Mouse (Mus musculus) lung, embryonic 14.5 days (tissue): ENCODE measurements around the gene Dapl1. TPM values are rescaled to one million over a fixed set of nuclear protein-coding genes. Genes with fewer than 3 reads are reported as not detected.

Source experiments
- ATAC-seq: fragments of 200-750 bp; cut with Nextera tagmentation; 2 replicates; pipeline ENCODE4 v1.8.0; 2017; ENCODE audit warnings: mild to moderate bottlenecking, moderate TSS enrichment, moderate library complexity; ENCODE audit not compliant: insufficient read depth
- DNase-seq: peaks from one replicate; pipeline ENCODE4 v3.0.0-alpha.2; 2015
- H3K27ac ChIP-seq: fragments of 300-500 bp; sonication (generic); 2 replicates; pipeline ENCODE4 v1.5.1; 2014; ENCODE audit warnings: low read depth, mild to moderate bottlenecking, moderate library complexity
- H3K27me3 ChIP-seq: fragments of 300-500 bp; sonication (generic); 2 replicates; pipeline ENCODE4 v1.6.1; 2014; ENCODE audit warnings: low read length, control low read depth; ENCODE audit not compliant: insufficient read depth
- H3K36me3 ChIP-seq: fragments of 300-500 bp; sonication (generic); 2 replicates; pipeline ENCODE4 v1.6.1; 2014; ENCODE audit warnings: control low read depth; ENCODE audit not compliant: insufficient read depth
- H3K4me1 ChIP-seq: fragments of 300-500 bp; sonication (generic); 2 replicates; pipeline ENCODE4 v1.6.1; 2014; ENCODE audit warnings: antibody characterized with exemption, control low read depth; ENCODE audit not compliant: insufficient read depth
- H3K4me2 ChIP-seq: fragments of 300-500 bp; sonication (generic); 2 replicates; pipeline ENCODE4 v1.6.1; 2014; ENCODE audit warnings: mild to moderate bottlenecking
- H3K4me3 ChIP-seq: fragments of 300-500 bp; sonication (generic); 2 replicates; pipeline ENCODE4 v1.5.1; 2014; ENCODE audit warnings: low read depth, low read length
- H3K9ac ChIP-seq: fragments of 300-500 bp; sonication (generic); 2 replicates; pipeline ENCODE4 v1.6.1; 2014
- H3K9me3 ChIP-seq: fragments of 300-500 bp; sonication (generic); 2 replicates; pipeline ENCODE4 v1.6.1; 2016; ENCODE audit warnings: low read depth, low read length, control low read depth
- CTCF ChIP-seq: IDR thresholded peaks from 2 replicates; pipeline ENCODE4 v1.5.1; 2016; ENCODE audit warnings: antibody characterized with exemption, low read depth
- WGBS: fragments of 180-500 bp; shearing (Covaris S2); extraction: QIAGEN DNeasy Blood & Tissue Kit; methylation state at CpG from one replicate; pipeline ENCODE4 v1.1.7; 2014; 5-methylcytosine and 5-hydroxymethylcytosine counted together
- polyA plus RNA-seq: library from polyadenylated mRNA; unstranded; fragments of >200 nt; fragmentation: Nextera tagmentation; extraction: Ambion mirVana; gene quantifications from 2 replicates; pipeline ENCODE4 v1.2.1, GENCODE M21; 2014

Dapl1 gene
- polyA plus RNA-seq, 1 experiment from 2014 or later, result 2.0 TPM

GRCm38 (mm10) chr2:59446671-59447070, 37.8 kb upstream of the Dapl1 start:
- Histone ChIP-seq H3K27ac (no peak overlapping the region), H3K4me3 (no peak overlapping the region), H3K4me1 (no peaks in the 10 kb centered on the region), H3K9me3 (no peaks in the 10 kb centered on the region), H3K9ac (no peak overlapping the region), H3K27me3 (no peaks in the 10 kb centered on the region), H3K4me2 (no peak overlapping the region), H3K36me3 (no peaks in the 10 kb centered on the region)
- ATAC-seq, result no peak
- no peak for DNase-seq
- 68% methylated on average over 6 of the region's 6 CpGs for WGBS
- no peak for TF ChIP-seq CTCF

- H3K27me3 ChIP-seq, result no peaks in the 10 kb centered on the region
- ATAC-seq, result peak; percentile 17; the same call in 1 of the 2 replicates
- TF ChIP-seq CTCF, result no peak
- no peak overlapping the region for H3K4me3 ChIP-seq
- 64% methylated on average over 2 of the region's 2 CpGs for WGBS
- H3K9ac ChIP-seq, result no peak overlapping the region
- no peaks in the 10 kb centered on the region for H3K9me3 ChIP-seq
- no peak overlapping the region for H3K4me2 ChIP-seq
- DNase-seq, result no peak
- H3K36me3 ChIP-seq, result no peaks in the 10 kb centered on the region
- H3K27ac ChIP-seq, result no peak overlapping the region
- no peaks in the 10 kb centered on the region for H3K4me1 ChIP-seq
Measured at GRCm38 (mm10) chr2:59447712-59448111, 36.7 kb upstream of the Dapl1 start.

GRCm38 (mm10) chr2:59448516-59448915, 35.9 kb upstream of the Dapl1 start:
- ATAC-seq, result no peak

GRCm38 (mm10) chr2:59448921-59449320, 35.5 kb upstream of the Dapl1 start:
- ATAC-seq (no peak), DNase-seq (no peak)
- Histone ChIP-seq H3K9me3 (no peaks in the 10 kb centered on the region), H3K4me3 (no peak overlapping the region), H3K9ac (no peak overlapping the region), H3K4me2 (no peak overlapping the region), H3K27me3 (no peaks in the 10 kb centered on the region), H3K36me3 (no peaks in the 10 kb centered on the region), H3K4me1 (no peaks in the 10 kb centered on the region), H3K27ac (no peak overlapping the region)
- no peak for TF ChIP-seq CTCF
- WGBS, result 59% methylated on average over 4 of the region's 4 CpGs

More at GRCm38 (mm10) chr2:59448516-59448915, 35.9 kb upstream of the Dapl1 start:
- Histone ChIP-seq H3K4me1 (no peaks in the 10 kb centered on the region), H3K27ac (no peak overlapping the region), H3K27me3 (no peaks in the 10 kb centered on the region), H3K4me2 (no peak overlapping the region), H3K4me3 (no peak overlapping the region), H3K36me3 (no peaks in the 10 kb centered on the region), H3K9ac (no peak overlapping the region), H3K9me3 (no peaks in the 10 kb centered on the region)
- DNase-seq, result no peak
- WGBS, result 91% methylated on average over 3 of the region's 3 CpGs
- TF ChIP-seq CTCF, result no peak

GRCm38 (mm10) chr2:59451675-59452074, 32.8 kb upstream of the Dapl1 start:
- Histone ChIP-seq H3K9me3 (no peaks in the 10 kb centered on the region), H3K27me3 (no peaks in the 10 kb centered on the region), H3K27ac (no peak overlapping the region), H3K4me2 (no peak overlapping the region), H3K36me3 (no peaks in the 10 kb centered on the region), H3K4me3 (no peak overlapping the region), H3K9ac (no peak overlapping the region), H3K4me1 (no peaks in the 10 kb centered on the region)
- DNase-seq, result no peak
- WGBS, result 62% methylated on average over 2 of the region's 2 CpGs
- TF ChIP-seq CTCF, result no peak
- ATAC-seq, result no peak

- H3K36me3 ChIP-seq, result no peaks in the 10 kb centered on the region
- no peaks in the 10 kb centered on the region for H3K27me3 ChIP-seq
- WGBS, result 70% methylated on average over 3 of the region's 3 CpGs
- DNase-seq (no peak), ATAC-seq (no peak)
- no peak overlapping the region for H3K27ac ChIP-seq
- H3K4me2 ChIP-seq, result no peak overlapping the region
- H3K4me3 ChIP-seq, result no peak overlapping the region
- no peaks in the 10 kb centered on the region for H3K4me1 ChIP-seq
- no peaks in the 10 kb centered on the region for H3K9me3 ChIP-seq
- TF ChIP-seq CTCF, result no peak
- no peak overlapping the region for H3K9ac ChIP-seq
Measured at GRCm38 (mm10) chr2:59452102-59452501, 32.4 kb upstream of the Dapl1 start.

- WGBS, result 68% methylated on average over 6 of the region's 6 CpGs
- ATAC-seq, result no peak
- Histone ChIP-seq H3K4me3 (no peak overlapping the region), H3K4me2 (no peak overlapping the region), H3K9me3 (no peaks in the 10 kb centered on the region), H3K36me3 (no peaks in the 10 kb centered on the region), H3K27ac (no peak overlapping the region), H3K27me3 (no peaks in the 10 kb centered on the region), H3K9ac (no peak overlapping the region), H3K4me1 (no peaks in the 10 kb centered on the region)
- no peak for TF ChIP-seq CTCF
- DNase-seq, result no peak
Measured at GRCm38 (mm10) chr2:59462086-59462485, 22.4 kb upstream of the Dapl1 start.
